Mouse (Mus musculus): ENCODE data around the gene Spen. TPM values are rescaled to one million over a fixed set of nuclear protein-coding genes. Genes with fewer than 3 reads are reported as not detected.

Spen gene
- polyA plus RNA-seq (2016; fragmentation: Nextera tagmentation; extraction: Ambion mirVana) = 9.6 and 12.1 TPM in 2 replicates

DNA sequence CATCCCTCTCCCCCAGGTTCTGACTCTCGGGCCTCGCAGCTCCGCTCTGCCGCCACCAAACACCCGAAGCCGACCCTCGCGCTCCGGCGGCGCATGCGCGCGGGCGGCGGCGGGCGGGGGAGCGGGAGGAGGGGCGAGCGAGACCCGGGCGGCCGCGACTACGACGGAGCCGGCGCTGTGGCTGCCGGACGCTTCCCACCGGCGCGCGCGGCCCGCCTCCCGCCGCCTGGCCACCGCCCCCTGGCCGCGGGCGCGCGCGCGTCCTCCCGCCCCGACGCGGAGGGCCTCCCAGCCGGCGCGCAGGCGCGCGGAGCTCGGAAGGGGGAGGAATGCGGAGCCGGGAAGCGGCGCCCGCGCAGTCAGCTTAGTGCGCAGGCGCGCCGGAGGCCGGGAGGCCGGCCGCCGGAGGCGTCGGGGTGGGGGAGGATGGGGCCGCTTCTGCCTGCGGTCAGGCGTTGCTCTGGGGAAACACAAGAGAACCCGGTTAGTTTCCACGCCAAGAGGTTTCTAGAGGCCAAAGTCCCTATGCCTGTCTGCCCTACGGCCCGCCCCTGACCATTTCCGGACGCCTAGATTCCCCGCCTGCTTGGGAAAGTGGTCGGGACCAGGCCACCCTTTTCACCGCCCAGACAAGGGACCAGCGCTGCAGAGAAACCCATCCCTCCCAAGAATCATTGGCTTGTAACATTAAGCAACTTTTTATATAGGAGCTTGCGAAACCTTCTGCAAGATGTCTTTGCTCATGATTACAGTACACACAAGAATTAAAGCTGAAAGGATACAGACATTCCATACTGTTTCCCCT, at the start of gene Spen:
Gene Spen (minus strand): TSS at position 190 of the 805 bp plus-strand sequence.
- H3K4me3 ChIP-seq = peak within 1 kb of the TSS; percentile 97
- WGBS = under 1% methylated on average over 88 of the region's 88 CpGs
- DNase-seq (ENCODE audit: low spot score) = peak; percentile 97
- no peaks in the 10 kb centered on the region for H3K9me3 ChIP-seq
- no peaks in the 10 kb centered on the region for H3K27me3 ChIP-seq (replicated peaks; ENCODE audit: low read depth, poor library complexity, severe bottlenecking)
- peak within 1 kb of the TSS; percentile 96 for H3K27ac ChIP-seq (replicated peaks)
- H3K36me3 ChIP-seq (replicated peaks) = no peaks in the 10 kb centered on the region
- peaks cover 43% of the 10 kb centered on the region for H3K4me1 ChIP-seq

DNA sequence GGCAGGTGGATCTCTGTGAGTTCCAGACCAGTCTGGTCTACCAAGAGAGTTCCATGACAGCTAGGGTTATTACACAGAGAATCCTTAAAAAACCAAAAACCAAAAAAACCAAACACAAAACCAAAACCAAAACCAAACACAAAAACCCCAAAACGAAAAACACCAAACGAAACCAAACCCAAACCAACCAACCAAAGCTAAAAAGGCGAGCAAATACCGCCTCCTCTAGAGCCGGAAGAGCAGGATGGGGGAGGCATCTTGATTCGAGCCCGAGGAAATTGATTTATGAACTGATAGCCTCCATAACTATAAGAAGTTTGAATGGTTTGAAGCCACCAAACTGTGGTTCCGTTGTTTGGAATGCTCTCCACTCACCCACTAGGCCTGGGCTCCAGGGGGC, 45.5 kb upstream of the Spen start:
- Histone ChIP-seq H3K27ac (replicated peaks) (no peak overlapping the region), H3K4me3 (no peak overlapping the region), H3K9me3 (no peaks in the 10 kb centered on the region), H3K4me1 (no peaks in the 10 kb centered on the region), H3K27me3 (replicated peaks; ENCODE audit: low read depth, poor library complexity, severe bottlenecking) (no peaks in the 10 kb centered on the region), H3K36me3 (replicated peaks) (peaks cover 95% of the 10 kb centered on the region)
- no peak for DNase-seq (ENCODE audit: low spot score)
- WGBS = 93% methylated on average over 8 of the region's 8 CpGs

DNA sequence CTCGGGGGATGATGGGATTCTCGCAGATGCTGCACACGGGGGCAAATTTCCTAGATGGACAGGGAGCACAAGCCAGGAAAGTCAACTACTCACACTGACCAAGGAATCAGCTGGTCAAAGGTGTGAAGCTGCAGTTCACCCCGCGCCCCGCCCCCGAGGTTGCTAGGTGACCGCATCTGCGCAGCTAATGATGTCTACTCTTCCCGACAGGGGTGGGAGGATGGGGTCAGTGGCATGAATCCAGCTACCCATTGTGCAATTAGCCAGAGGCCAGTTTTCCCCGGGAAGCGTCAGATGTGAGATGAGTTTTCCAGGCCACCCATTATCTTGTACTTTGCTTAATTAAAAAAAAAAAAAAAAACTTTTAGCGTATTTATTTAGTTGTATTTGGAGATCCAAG, 42.7 kb upstream of the Spen start:
- peaks cover 96% of the 10 kb centered on the region for H3K36me3 ChIP-seq (replicated peaks)
- 92% methylated on average over 13 of the region's 13 CpGs for WGBS
- DNase-seq (ENCODE audit: low spot score) = no peak

DNA sequence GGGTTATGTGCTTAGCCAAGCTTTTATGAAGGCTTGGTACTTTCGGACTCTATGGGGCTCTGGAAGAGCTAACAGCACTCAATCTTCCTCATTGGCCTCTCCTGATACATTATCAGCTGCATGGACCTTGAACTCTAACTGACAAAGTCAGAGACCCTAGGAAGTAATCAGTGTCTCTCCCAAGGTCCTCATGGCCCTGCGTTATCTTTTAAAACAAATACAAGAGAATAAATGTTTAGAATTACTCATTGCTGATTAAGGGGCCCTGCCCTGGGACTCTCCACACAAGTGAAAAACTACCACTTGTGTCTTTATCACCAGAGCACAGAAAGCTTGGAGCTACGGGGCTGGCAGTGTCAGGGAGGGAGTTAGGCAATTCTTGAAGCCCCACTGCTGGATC, 40.4 kb upstream of the Spen start:
- no peak overlapping the region for H3K27ac ChIP-seq (replicated peaks)
- 0 out of 2 replicates have a peak, but pooled peaks cover 7% of the 10 kb centered on the region for H3K4me1 ChIP-seq
- WGBS = 93% methylated on average over 3 of the region's 3 CpGs
- H3K9me3 ChIP-seq = no peaks in the 10 kb centered on the region
- H3K36me3 ChIP-seq (replicated peaks) = peaks cover 76% of the 10 kb centered on the region
- H3K27me3 ChIP-seq (replicated peaks; ENCODE audit: low read depth, poor library complexity, severe bottlenecking) = no peaks in the 10 kb centered on the region; the same call in 1 of the 2 replicates
- DNase-seq (ENCODE audit: low spot score) = no peak
- H3K4me3 ChIP-seq = no peak overlapping the region

More for the DNA sequence above, 42.7 kb upstream of the Spen start:
- H3K27ac ChIP-seq (replicated peaks) = no peak overlapping the region
- H3K4me3 ChIP-seq = no peak overlapping the region
- no peaks in the 10 kb centered on the region for H3K9me3 ChIP-seq
- H3K4me1 ChIP-seq = no peaks in the 10 kb centered on the region
- no peaks in the 10 kb centered on the region for H3K27me3 ChIP-seq (replicated peaks; ENCODE audit: low read depth, poor library complexity, severe bottlenecking)

DNA sequence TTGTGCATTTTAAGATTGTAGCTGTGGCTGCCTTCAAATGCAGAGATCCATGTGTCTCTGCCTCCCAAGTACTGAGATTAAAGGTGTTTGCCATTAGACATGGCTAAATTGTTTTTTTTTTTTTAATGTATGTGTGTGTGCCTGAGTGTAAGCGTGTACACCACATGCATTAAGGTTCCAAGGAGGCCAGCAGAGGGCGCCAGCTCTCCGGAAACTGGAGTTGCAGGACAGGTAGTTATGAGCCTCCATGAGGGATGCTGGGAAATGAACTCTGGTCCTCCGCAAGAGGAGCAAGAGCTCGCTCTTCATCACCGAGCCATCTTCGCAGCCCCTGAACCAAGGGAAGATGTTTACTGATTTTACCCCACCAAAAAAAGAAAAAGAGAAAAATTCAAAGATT, 38.5 kb upstream of the Spen start:
- H3K27me3 ChIP-seq (replicated peaks; ENCODE audit: low read depth, poor library complexity, severe bottlenecking) = no peaks in the 10 kb centered on the region; the same call in 1 of the 2 replicates
- peaks cover 14% of the 10 kb centered on the region; the same call in 1 of the 2 replicates for H3K4me1 ChIP-seq
- peak; percentile 32 for DNase-seq (ENCODE audit: low spot score)
- H3K27ac ChIP-seq (replicated peaks) = no peak overlapping the region
- WGBS = 95% methylated on average over 7 of the region's 7 CpGs
- peaks cover 56% of the 10 kb centered on the region for H3K36me3 ChIP-seq (replicated peaks)
- no peak overlapping the region for H3K4me3 ChIP-seq
- no peaks in the 10 kb centered on the region for H3K9me3 ChIP-seq

DNA sequence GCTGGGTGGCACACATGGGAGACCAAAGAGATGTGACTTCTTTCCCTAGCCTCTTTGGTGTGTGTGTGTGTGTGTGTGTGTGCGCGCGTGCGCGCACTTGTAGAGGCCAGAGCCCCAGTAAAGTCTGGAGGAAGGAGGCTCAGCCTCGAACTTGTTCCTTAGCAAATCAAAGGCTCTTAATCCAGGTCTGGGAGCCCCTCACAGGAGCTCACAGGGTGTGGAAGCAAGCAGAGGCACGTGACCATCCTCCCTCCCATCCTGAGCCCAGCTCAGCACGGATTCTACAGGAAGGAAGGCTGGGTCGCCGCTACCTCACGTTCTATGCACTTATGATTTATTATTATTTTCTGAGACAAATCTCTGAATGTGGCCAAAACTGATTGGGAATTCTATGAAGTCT, 38.0 kb upstream of the Spen start:
- Histone ChIP-seq H3K36me3 (replicated peaks) (peaks cover 53% of the 10 kb centered on the region), H3K4me3 (no peak overlapping the region), H3K27me3 (replicated peaks; ENCODE audit: low read depth, poor library complexity, severe bottlenecking) (no peaks in the 10 kb centered on the region; the same call in 1 of the 2 replicates), H3K27ac (replicated peaks) (no peak overlapping the region), H3K4me1 (peaks cover 15% of the 10 kb centered on the region; the same call in 1 of the 2 replicates), H3K9me3 (no peaks in the 10 kb centered on the region)
- no peak for DNase-seq (ENCODE audit: low spot score)
- WGBS = 82% methylated on average over 11 of the region's 11 CpGs

DNA sequence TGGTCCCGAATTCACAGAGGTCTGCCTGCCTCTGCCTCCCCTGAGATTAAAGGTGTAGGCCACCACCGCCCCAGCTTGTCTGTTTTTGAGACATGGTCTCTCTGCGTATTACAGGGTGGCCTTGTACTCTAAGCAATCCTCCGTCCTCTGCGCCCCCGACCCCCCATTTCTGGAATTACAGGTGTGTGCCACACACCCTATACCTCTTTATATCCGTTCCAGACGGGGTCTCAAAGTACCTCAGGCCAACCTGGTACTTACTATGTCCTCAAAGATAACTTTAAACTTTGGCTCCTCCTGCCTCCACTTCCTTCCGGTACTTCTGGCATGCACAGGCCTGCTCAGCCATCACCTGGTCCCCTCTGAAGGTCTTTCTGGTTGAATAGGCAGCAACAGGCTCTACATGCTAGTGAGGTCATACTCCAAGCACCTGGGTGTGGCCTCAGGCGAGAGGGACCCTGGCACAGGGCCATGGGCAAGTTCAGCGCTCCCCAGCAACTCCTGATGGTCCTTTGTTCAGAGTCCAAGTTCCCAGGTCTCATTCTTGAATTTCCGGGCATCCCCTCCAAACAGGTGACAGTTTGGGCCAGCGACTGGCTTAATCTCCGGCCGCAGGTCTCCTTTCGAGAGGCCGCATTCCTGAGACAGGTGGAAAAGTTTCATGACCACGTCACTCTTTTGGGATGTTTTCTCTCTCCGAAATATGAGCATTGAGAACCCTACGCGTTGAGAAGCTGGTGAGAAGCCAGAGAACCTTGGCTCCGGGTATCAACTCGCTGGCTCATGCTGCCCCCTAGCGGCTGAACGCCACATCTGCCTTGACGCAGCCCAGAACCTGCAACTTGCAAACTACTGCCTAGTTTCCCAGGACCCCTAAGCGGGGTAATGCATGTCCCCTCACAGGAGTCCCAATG, 36.6 kb upstream of the Spen start:
- Histone ChIP-seq H3K27ac (replicated peaks) (no peak overlapping the region), H3K9me3 (no peaks in the 10 kb centered on the region), H3K4me3 (no peak overlapping the region), H3K36me3 (replicated peaks) (peaks cover 39% of the 10 kb centered on the region), H3K27me3 (replicated peaks; ENCODE audit: low read depth, poor library complexity, severe bottlenecking) (no peaks in the 10 kb centered on the region; the same call in 1 of the 2 replicates), H3K4me1 (peaks cover 17% of the 10 kb centered on the region)
- DNase-seq (ENCODE audit: low spot score) = peak; percentile 86
- 43% methylated on average over 27 of the region's 27 CpGs for WGBS

DNA sequence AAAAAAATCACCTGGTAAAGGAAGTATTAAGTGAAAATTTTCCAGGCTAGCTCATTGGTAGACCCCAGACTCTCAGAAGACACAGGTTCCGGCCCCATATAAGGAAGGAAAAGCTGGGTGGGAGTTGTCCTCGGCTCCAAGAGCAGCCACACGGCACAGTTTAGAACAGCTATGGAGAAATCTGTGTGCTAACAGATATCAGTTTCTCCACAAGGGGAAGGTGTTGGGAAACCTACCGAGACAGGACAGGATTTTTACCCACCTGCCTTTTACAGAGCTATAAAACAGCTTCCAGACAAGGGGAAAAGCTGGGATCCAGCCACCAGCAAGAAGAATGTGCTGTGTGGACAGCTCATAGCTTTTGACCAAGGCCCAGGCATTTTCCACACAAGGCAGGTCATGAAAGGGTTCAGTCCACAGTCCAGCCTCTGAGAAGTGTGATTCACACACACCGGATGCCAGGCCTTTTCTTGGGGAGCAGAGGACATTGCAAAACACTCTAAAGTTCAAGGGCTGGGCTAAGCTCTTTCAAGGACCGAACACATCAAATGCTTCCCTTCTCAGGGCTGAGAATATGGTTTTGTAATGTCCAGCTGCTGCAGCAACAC, 35.1 kb upstream of the Spen start:
- no peak overlapping the region for H3K4me3 ChIP-seq
- no peak for DNase-seq (ENCODE audit: low spot score)
- no peaks in the 10 kb centered on the region; the same call in 1 of the 2 replicates for H3K27me3 ChIP-seq (replicated peaks; ENCODE audit: low read depth, poor library complexity, severe bottlenecking)
- WGBS = 76% methylated on average over 6 of the region's 6 CpGs
- H3K27ac ChIP-seq (replicated peaks) = no peak overlapping the region
- H3K4me1 ChIP-seq = peaks cover 17% of the 10 kb centered on the region
- H3K36me3 ChIP-seq (replicated peaks) = peaks cover 24% of the 10 kb centered on the region
- H3K9me3 ChIP-seq = no peaks in the 10 kb centered on the region

DNA sequence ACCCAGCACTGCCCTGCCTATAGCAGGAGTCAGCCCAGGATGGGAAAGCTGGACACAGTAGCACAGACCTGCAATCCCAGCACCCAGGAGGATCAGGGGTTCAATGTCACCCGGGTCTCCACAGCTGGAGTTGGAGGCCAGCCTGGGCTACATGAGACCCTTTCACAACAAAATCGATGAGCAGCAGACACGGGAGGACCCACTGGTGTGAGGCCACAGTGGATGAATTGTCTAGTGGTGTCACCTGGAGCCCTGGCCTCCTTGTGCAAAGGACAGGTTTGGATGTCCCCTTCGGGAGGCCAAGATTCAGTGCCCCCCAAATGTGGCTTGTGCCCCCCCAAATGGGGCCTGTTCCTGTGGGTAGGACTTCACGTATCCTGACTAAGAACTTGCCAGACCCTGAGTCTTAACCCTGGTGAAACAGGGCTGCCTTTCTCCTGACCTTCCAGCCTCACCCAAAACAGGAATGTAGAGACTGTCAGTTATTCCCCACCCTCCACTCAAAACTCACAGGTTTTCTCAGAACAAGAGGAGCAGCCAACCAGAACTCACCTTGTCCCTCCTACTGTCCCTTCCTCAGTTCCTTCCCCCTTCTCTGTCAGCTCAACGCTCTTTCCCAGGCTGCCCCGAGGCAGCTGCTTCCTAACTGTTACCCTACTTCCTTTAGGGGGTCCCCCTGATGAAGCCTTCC, 34.4 kb upstream of the Spen start:
- Histone ChIP-seq H3K27me3 (replicated peaks; ENCODE audit: low read depth, poor library complexity, severe bottlenecking) (no peaks in the 10 kb centered on the region; the same call in 1 of the 2 replicates), H3K9me3 (no peaks in the 10 kb centered on the region), H3K4me3 (no peak overlapping the region), H3K27ac (replicated peaks) (no peak overlapping the region), H3K4me1 (peaks cover 17% of the 10 kb centered on the region), H3K36me3 (replicated peaks) (peaks cover 17% of the 10 kb centered on the region)
- WGBS = 76% methylated on average over 7 of the region's 7 CpGs
- no peak for DNase-seq (ENCODE audit: low spot score)

DNA sequence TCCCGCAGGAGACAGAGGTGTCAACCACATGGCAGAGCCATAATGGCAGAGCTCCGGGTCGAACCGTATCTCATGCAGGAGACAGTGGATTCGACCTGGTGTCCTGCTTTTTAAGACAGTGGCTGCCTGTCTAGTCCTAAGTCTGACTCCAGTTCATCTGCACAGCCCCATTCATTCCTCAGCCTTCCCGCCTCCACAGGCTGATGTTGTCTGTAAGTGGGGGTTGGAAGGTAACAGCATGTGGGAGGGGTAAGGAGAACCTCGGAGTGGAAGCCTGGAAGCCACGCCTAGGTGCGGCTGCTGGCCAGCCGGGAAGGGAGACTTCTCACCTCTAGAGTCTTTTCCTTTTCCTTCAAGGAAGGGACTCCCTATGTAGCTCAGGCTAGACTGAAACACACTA, 33.5 kb upstream of the Spen start:
- Histone ChIP-seq H3K9me3 (no peaks in the 10 kb centered on the region), H3K4me3 (no peak overlapping the region), H3K4me1 (peaks cover 17% of the 10 kb centered on the region), H3K36me3 (replicated peaks) (peaks cover 8% of the 10 kb centered on the region), H3K27me3 (replicated peaks; ENCODE audit: low read depth, poor library complexity, severe bottlenecking) (no peaks in the 10 kb centered on the region; the same call in 1 of the 2 replicates), H3K27ac (replicated peaks) (no peak overlapping the region)
- 77% methylated on average over 10 of the region's 10 CpGs for WGBS
- no peak for DNase-seq (ENCODE audit: low spot score)

DNA sequence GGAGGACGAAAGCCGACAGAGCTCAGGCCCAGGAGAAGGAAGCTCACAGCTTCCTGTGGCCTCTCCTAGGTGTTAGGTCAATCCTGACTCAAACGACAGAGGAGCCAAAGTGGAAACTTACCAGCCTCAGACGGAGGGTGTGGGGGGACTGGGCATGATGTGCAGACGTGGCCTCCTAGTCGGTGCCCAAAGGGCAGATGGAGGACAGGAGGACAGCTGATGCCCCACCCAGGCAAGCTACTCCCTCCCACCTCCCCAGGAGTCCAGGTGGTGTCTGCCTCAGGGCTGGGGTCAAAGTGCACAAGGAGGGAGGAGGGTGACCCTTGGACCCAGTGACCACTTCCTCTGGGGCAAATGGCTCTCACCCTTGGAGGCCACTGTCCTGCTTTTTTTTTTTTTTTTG, 32.9 kb upstream of the Spen start:
- H3K4me1 ChIP-seq = peaks cover 17% of the 10 kb centered on the region
- WGBS = 60% methylated on average over 6 of the region's 6 CpGs
- no peak overlapping the region for H3K27ac ChIP-seq (replicated peaks)
- no peaks in the 10 kb centered on the region; the same call in 1 of the 2 replicates for H3K27me3 ChIP-seq (replicated peaks; ENCODE audit: low read depth, poor library complexity, severe bottlenecking)
- H3K9me3 ChIP-seq = no peaks in the 10 kb centered on the region
- no peak overlapping the region for H3K4me3 ChIP-seq
- no peak for DNase-seq (ENCODE audit: low spot score)
- peaks cover 2% of the 10 kb centered on the region for H3K36me3 ChIP-seq (replicated peaks)

DNA sequence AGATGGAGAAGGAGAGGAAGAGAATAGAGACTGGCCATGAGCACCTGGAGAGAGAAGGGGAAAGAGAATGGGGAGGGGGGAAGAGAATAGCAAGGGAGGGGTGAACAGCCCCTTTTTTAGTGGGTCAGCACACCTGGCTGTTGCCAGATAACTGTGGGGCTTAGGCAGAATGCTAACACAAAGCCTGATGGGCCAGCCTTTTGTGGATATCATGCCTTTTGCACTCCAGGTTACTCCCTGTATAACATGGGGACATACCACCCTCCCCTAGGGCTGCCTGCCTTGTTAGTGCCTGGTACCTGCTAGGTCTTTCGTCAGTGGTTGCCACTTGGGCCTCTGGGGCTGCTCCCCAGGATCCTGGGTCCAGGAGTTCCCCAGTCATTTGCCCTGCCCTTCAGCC, 32.4 kb upstream of the Spen start:
- no peaks in the 10 kb centered on the region for H3K9me3 ChIP-seq
- no peaks in the 10 kb centered on the region; the same call in 1 of the 2 replicates for H3K27me3 ChIP-seq (replicated peaks; ENCODE audit: low read depth, poor library complexity, severe bottlenecking)
- no peak overlapping the region for H3K27ac ChIP-seq (replicated peaks)
- H3K36me3 ChIP-seq (replicated peaks) = no peaks in the 10 kb centered on the region
- H3K4me3 ChIP-seq = no peak overlapping the region
- H3K4me1 ChIP-seq = peaks cover 17% of the 10 kb centered on the region
- 78% methylated on average over 1 of the region's 1 CpGs for WGBS
- DNase-seq (ENCODE audit: low spot score) = no peak
